Mouse (Mus musculus) intestine, postnatal 0 days (tissue): ENCODE measurements around the gene Lsmem1. TPM values are rescaled to one million over a fixed set of nuclear protein-coding genes. Genes with fewer than 3 reads are reported as not detected.

Source experiments
- ATAC-seq: fragments of 200-750 bp; cut with Nextera tagmentation; 2 replicates; pipeline ENCODE4 v1.8.0; 2017; ENCODE audit warnings: mild to moderate bottlenecking, moderate TSS enrichment, moderate library complexity
- H3K27ac ChIP-seq: fragments of 300-500 bp; sonication (generic); 2 replicates; pipeline ENCODE4 v1.5.1; 2014; ENCODE audit warnings: mild to moderate bottlenecking, low read depth, low read length, moderate library complexity
- H3K27me3 ChIP-seq: fragments of 300-500 bp; sonication (generic); replicated peaks from 2 replicates; pipeline ENCODE4 v1.6.1; 2014; ENCODE audit warnings: low read length, mixed read lengths; ENCODE audit not compliant: control insufficient read depth, insufficient read depth
- H3K36me3 ChIP-seq: fragments of 300-500 bp; sonication (generic); 2 replicates; pipeline ENCODE4 v1.6.1; 2014; ENCODE audit warnings: mild to moderate bottlenecking, moderate library complexity; ENCODE audit not compliant: control insufficient read depth, insufficient read depth
- H3K4me1 ChIP-seq: fragments of 300-500 bp; sonication (generic); replicated peaks from 2 replicates; pipeline ENCODE4 v1.6.1; 2014; ENCODE audit warnings: antibody characterized with exemption, low read length, mixed read lengths; ENCODE audit not compliant: control insufficient read depth, insufficient read depth
- H3K4me2 ChIP-seq: fragments of 300-500 bp; sonication (generic); replicated peaks from 2 replicates; pipeline ENCODE4 v1.6.1; 2014; ENCODE audit warnings: low read depth, mild to moderate bottlenecking, moderate library complexity
- H3K4me3 ChIP-seq: fragments of 300-500 bp; sonication (generic); 2 replicates; pipeline ENCODE4 v1.5.1; 2014; ENCODE audit warnings: low read depth, low read length
- H3K9ac ChIP-seq: fragments of 300-500 bp; sonication (generic); 2 replicates; pipeline ENCODE4 v1.6.1; 2014; ENCODE audit warnings: mild to moderate bottlenecking, low read depth, low read length
- H3K9me3 ChIP-seq: fragments of 300-500 bp; sonication (generic); 2 replicates; pipeline ENCODE4 v1.6.1; 2016; ENCODE audit warnings: mixed run types; ENCODE audit not compliant: control insufficient read depth
- CTCF ChIP-seq: sonication (generic); IDR thresholded peaks from 2 replicates; pipeline ENCODE4 v1.5.1; 2016; ENCODE audit warnings: low read depth, mild to moderate bottlenecking, control low read depth, antibody characterized with exemption, moderate library complexity
- WGBS: fragments of 180-500 bp; shearing (Covaris S2); extraction: QIAGEN DNeasy Blood & Tissue Kit; methylation state at CpG from one replicate; pipeline ENCODE4 v1.1.7; 2014; 5-methylcytosine and 5-hydroxymethylcytosine counted together
- polyA plus RNA-seq: library from polyadenylated mRNA; unstranded; fragments of >200 nt; fragmentation: Nextera tagmentation; extraction: Ambion mirVana; gene quantifications from 2 replicates; pipeline ENCODE4 v1.2.1, GENCODE M21; 2015

Lsmem1 gene
- polyA plus RNA-seq, 1 experiment from 2014 or later, result not detected

- Histone ChIP-seq H3K36me3 (peaks cover 22% of the 10 kb centered on the region), H3K4me1 (0 out of 2 replicates have a peak, but pooled peaks cover 3% of the 10 kb centered on the region), H3K9ac (no peak overlapping the region), H3K27ac (no peak overlapping the region), H3K27me3 (no peaks in the 10 kb centered on the region), H3K4me3 (no peak overlapping the region), H3K4me2 (no peak overlapping the region), H3K9me3 (no peaks in the 10 kb centered on the region)
- no peak for ATAC-seq
- no peak for TF ChIP-seq CTCF
- WGBS, result 62% methylated on average over 2 of the region's 2 CpGs
Observed at GRCm38 (mm10) chr12:40218430-40218945, 19.2 kb upstream of the Lsmem1 start.

- Histone ChIP-seq H3K36me3 (peaks cover 28% of the 10 kb centered on the region), H3K27me3 (no peaks in the 10 kb centered on the region), H3K9ac (no peak overlapping the region), H3K9me3 (no peaks in the 10 kb centered on the region), H3K4me3 (no peak overlapping the region), H3K4me1 (0 out of 2 replicates have a peak, but pooled peaks cover 3% of the 10 kb centered on the region), H3K27ac (no peak overlapping the region), H3K4me2 (no peak overlapping the region)
- TF ChIP-seq CTCF, result no peak
- no peak for ATAC-seq
- 87% methylated on average over 2 of the region's 2 CpGs for WGBS
Observed at GRCm38 (mm10) chr12:40217776-40218175, 18.5 kb upstream of the Lsmem1 start.

- 89% methylated on average over 15 of the region's 15 CpGs for WGBS
- Histone ChIP-seq H3K9me3 (no peaks in the 10 kb centered on the region), H3K27ac (no peak overlapping the region), H3K4me3 (no peak overlapping the region), H3K27me3 (no peaks in the 10 kb centered on the region), H3K4me1 (0 out of 2 replicates have a peak, but pooled peaks cover 1% of the 10 kb centered on the region), H3K36me3 (peaks cover 52% of the 10 kb centered on the region), H3K4me2 (no peak overlapping the region), H3K9ac (no peak overlapping the region)
- no peak for TF ChIP-seq CTCF
- no peak for ATAC-seq
Observed at GRCm38 (mm10) chr12:40214888-40215876, 15.9 kb upstream of the Lsmem1 start.

GRCm38 (mm10) chr12:40209049-40209448, 9.8 kb upstream of the Lsmem1 start:
- Histone ChIP-seq H3K36me3 (peaks cover 82% of the 10 kb centered on the region), H3K27ac (no peak overlapping the region), H3K4me3 (no peak overlapping the region), H3K4me1 (no peaks in the 10 kb centered on the region), H3K9ac (no peak overlapping the region), H3K9me3 (no peaks in the 10 kb centered on the region), H3K4me2 (no peak overlapping the region), H3K27me3 (no peaks in the 10 kb centered on the region)
- ATAC-seq, result no peak
- TF ChIP-seq CTCF, result no peak
- WGBS, result 82% methylated on average over 3 of the region's 3 CpGs

- no peak for ATAC-seq
- WGBS, result 94% methylated on average over 4 of the region's 4 CpGs
- TF ChIP-seq CTCF, result no peak
- Histone ChIP-seq H3K9me3 (no peaks in the 10 kb centered on the region), H3K9ac (no peak overlapping the region), H3K4me1 (no peaks in the 10 kb centered on the region), H3K27me3 (no peaks in the 10 kb centered on the region), H3K4me2 (no peak overlapping the region), H3K4me3 (no peak overlapping the region), H3K36me3 (peaks cover 78% of the 10 kb centered on the region), H3K27ac (no peak overlapping the region)
Observed at GRCm38 (mm10) chr12:40207909-40208308, 8.6 kb upstream of the Lsmem1 start.

GRCm38 (mm10) chr12:40202161-40203035, 3.1 kb upstream of the Lsmem1 start:
- Histone ChIP-seq H3K4me2 (no peak overlapping the region), H3K27ac (no peak overlapping the region), H3K4me3 (no peak overlapping the region), H3K9ac (no peak overlapping the region), H3K4me1 (no peaks in the 10 kb centered on the region), H3K36me3 (peaks cover 49% of the 10 kb centered on the region), H3K9me3 (no peaks in the 10 kb centered on the region), H3K27me3 (no peaks in the 10 kb centered on the region)
- WGBS, result 91% methylated on average over 7 of the region's 7 CpGs
- TF ChIP-seq CTCF, result no peak
- no peak for ATAC-seq
